Mouse (Mus musculus) liver, embryonic 14.5 days (tissue): ENCODE results near the gene Cntln. TPM values are rescaled to one million over a fixed set of nuclear protein-coding genes. Genes with fewer than 3 reads are reported as not detected.
A peak's percentile ranks its signal among the peaks of the same experiment; 100 is the strongest.

Experiments
- ATAC-seq: fragments of 200-750 bp; cut with Nextera tagmentation; 2 replicates; pipeline ENCODE4 v1.8.0; 2017; ENCODE audit warnings: moderate number of reproducible peaks, mild to moderate bottlenecking, moderate library complexity; ENCODE audit not compliant: insufficient read depth
- DNase-seq, 3 experiments: peaks; one replicate each; pipeline ENCODE4 v3.0.0-alpha.2; 2012 to 2013; ENCODE audit warnings: low read depth in 3 of 3, low spot score in 3 of 3
- H3K27ac ChIP-seq: fragments of 300-500 bp; sonication (generic); 2 replicates; pipeline ENCODE4 v1.5.1; 2014; ENCODE audit warnings: moderate library complexity, mild to moderate bottlenecking, control low read depth, inconsistent platforms
- H3K27me3 ChIP-seq: fragments of 300-500 bp; sonication (generic); 2 replicates; pipeline ENCODE4 v1.6.1; 2014; ENCODE audit warnings: mild to moderate bottlenecking, low read length, moderate library complexity; ENCODE audit not compliant: control insufficient read depth, insufficient read depth
- H3K36me3 ChIP-seq: fragments of 300-500 bp; sonication (generic); replicated peaks from 2 replicates; pipeline ENCODE4 v1.6.1; 2014; ENCODE audit warnings: low read depth; ENCODE audit not compliant: control insufficient read depth, insufficient read depth
- H3K4me1 ChIP-seq, 2 experiments: fragments of 200-500 bp in 1 of 2; fragments of 300-500 bp in 1 of 2; sonication (generic) in 1 of 2; replicated peaks; 2 replicates each; pipeline ENCODE4 v1.6.1; 2012 to 2014; ENCODE audit warnings: antibody characterized with exemption in 1 of 2, inconsistent platforms in 1 of 2, low read length in 1 of 2; ENCODE audit not compliant: control insufficient read depth in 2 of 2, insufficient read depth in 2 of 2
- H3K4me2 ChIP-seq: fragments of 300-500 bp; sonication (generic); 2 replicates; pipeline ENCODE4 v1.6.1; 2014; ENCODE audit warnings: low read depth, mild to moderate bottlenecking, control low read depth, moderate library complexity
- H3K4me3 ChIP-seq, 2 experiments: fragments of 200-500 bp in 1 of 2; fragments of 300-500 bp in 1 of 2; sonication (generic) in 1 of 2; 2 replicates each; pipeline ENCODE4 v1.5.1; 2012 to 2014; ENCODE audit warnings: low read depth in 2 of 2, low read length in 2 of 2, mild to moderate bottlenecking in 2 of 2, control low read depth in 1 of 2, inconsistent platforms in 1 of 2, moderate library complexity in 1 of 2; ENCODE audit not compliant: insufficient read depth in 1 of 2
- H3K9ac ChIP-seq: fragments of 300-500 bp; sonication (generic); replicated peaks from 2 replicates; pipeline ENCODE4 v1.6.1; 2014; ENCODE audit warnings: mild to moderate bottlenecking, control low read depth, moderate library complexity
- H3K9me3 ChIP-seq: fragments of 300-500 bp; sonication (generic); 2 replicates; pipeline ENCODE4 v1.6.1; 2016; ENCODE audit warnings: low read length, mixed read lengths; ENCODE audit not compliant: control insufficient read depth
- CTCF ChIP-seq: IDR thresholded peaks from 2 replicates; pipeline ENCODE4 v1.5.1; 2016; ENCODE audit warnings: antibody characterized with exemption, low read depth, control low read depth
- EP300 ChIP-seq: IDR thresholded peaks from 2 replicates; pipeline ENCODE4 v1.6.1; 2016; ENCODE audit warnings: antibody characterized with exemption, low read depth
- WGBS: fragments of 180-500 bp; shearing (Covaris S2); extraction: QIAGEN DNeasy Blood & Tissue Kit; methylation state at CpG from one replicate; pipeline ENCODE4 v1.1.7; 2014; ENCODE audit not compliant: insufficient replicate concordance; 5-methylcytosine and 5-hydroxymethylcytosine counted together
- polyA plus RNA-seq, 2 experiments: library from polyadenylated mRNA; depleted of rRNA in 1 of 2; stranded (reverse) in 1 of 2; unstranded in 1 of 2; fragments of >200 nt; fragmentation: Nextera tagmentation in 1 of 2; extraction: Ambion mirVana in 1 of 2; gene quantifications; 2 replicates each; pipeline versions ENCODE4 v1.2.1 to v1.2.3; 2012 to 2014

Gene Cntln
- polyA plus RNA-seq, 2 experiments, result 1.5 to 1.7 TPM

DNA sequence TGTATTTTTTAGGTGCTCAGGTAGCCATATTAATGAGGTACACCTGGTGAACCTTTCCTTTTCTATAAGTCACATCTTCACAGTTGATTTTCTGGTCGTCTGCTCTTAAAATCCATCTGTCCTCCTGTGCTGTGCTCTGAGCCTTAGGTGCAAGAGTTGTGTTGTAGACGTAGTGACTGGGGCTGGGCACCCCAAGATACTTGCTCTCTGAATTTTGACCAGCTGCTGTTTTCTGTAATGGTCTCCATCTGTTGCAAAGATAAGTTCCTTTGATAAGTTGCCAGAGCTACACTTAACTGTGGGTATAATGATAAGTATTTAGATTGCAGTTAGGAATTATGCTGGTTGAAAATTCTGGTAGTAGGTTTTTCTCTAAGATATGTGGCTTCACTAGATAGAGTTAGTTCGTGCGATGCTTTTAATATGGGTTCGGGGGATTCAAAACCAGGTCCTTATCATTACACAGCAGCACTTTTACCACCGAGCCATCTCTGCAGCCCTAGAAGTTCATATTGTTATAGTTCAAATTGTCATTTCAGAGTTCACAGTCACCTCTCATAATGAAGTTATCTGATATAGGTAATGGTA, 50.3 kb downstream of the Cntln start:
- Histone ChIP-seq H3K4me1 (no peaks in the 10 kb centered on the region), H3K27ac (no peak overlapping the region), H3K4me3 (no peak overlapping the region), H3K27me3 (no peaks in the 10 kb centered on the region), H3K9ac (no peak overlapping the region), H3K4me2 (no peak overlapping the region), H3K36me3 (no peaks in the 10 kb centered on the region), H3K9me3 (no peaks in the 10 kb centered on the region)
- TF ChIP-seq EP300 (0 out of 2 replicates have a peak, but pooled peaks have one; percentile 15), CTCF (no peak)
- no peak for DNase-seq
- peak; percentile 69 for ATAC-seq
- 34% methylated on average over 6 of the region's 6 CpGs for WGBS

- 66% methylated on average over 2 of the region's 2 CpGs for WGBS
- Histone ChIP-seq H3K9me3 (no peaks in the 10 kb centered on the region), H3K4me3 (no peak overlapping the region), H3K4me2 (no peak overlapping the region), H3K4me1 (no peaks in the 10 kb centered on the region), H3K9ac (no peak overlapping the region), H3K27me3 (no peaks in the 10 kb centered on the region), H3K36me3 (no peaks in the 10 kb centered on the region), H3K27ac (no peak overlapping the region)
- DNase-seq (no peak), ATAC-seq (no peak)
- TF ChIP-seq EP300, result no peak
- TF ChIP-seq CTCF, result no peak
Measured at GRCm38 (mm10) chr4:84942059-84942458, 58.0 kb downstream of the Cntln start.

DNA sequence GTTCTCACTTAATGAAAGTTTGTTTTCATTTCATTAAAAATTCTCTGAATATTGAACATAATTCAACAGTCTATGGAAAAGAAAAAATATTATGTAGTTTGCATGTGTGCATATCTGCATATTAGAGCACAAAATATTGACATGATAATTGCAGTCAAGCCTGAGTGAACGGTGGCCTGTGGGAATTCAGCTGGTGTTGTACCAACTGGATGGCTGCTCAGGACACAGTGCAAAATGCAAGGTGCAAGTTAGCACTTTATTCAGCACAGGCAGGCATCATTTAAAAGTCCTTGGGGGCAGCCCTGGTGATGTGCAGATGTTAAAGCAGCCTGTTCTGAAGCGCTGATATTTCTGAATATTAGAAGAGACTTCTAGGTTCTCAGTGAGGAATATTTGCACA, 58.5 kb downstream of the Cntln start:
- ATAC-seq, result no peak
- H3K4me1 ChIP-seq, result no peaks in the 10 kb centered on the region
- 73% methylated on average over 2 of the region's 2 CpGs for WGBS
- no peak for DNase-seq
- no peak overlapping the region for H3K4me2 ChIP-seq
- no peaks in the 10 kb centered on the region for H3K36me3 ChIP-seq
- H3K9ac ChIP-seq, result no peak overlapping the region
- H3K9me3 ChIP-seq, result no peaks in the 10 kb centered on the region
- TF ChIP-seq EP300 (no peak), CTCF (no peak)
- H3K4me3 ChIP-seq, result no peak overlapping the region
- no peak overlapping the region for H3K27ac ChIP-seq
- H3K27me3 ChIP-seq, result no peaks in the 10 kb centered on the region

GRCm38 (mm10) chr4:84944100-84944499, 60.0 kb downstream of the Cntln start:
- Histone ChIP-seq H3K4me2 (no peak overlapping the region), H3K36me3 (no peaks in the 10 kb centered on the region), H3K27me3 (no peaks in the 10 kb centered on the region), H3K4me3 (no peak overlapping the region), H3K27ac (no peak overlapping the region), H3K4me1 (no peaks in the 10 kb centered on the region), H3K9ac (no peak overlapping the region), H3K9me3 (no peaks in the 10 kb centered on the region)
- WGBS, result 68% methylated on average over 4 of the region's 4 CpGs
- ATAC-seq, result no peak
- no peak for DNase-seq
- no peak for TF ChIP-seq CTCF

- H3K27ac ChIP-seq, result no peak overlapping the region
- ATAC-seq (no peak), DNase-seq (no peak)
- H3K4me2 ChIP-seq, result no peak overlapping the region
- no peak for TF ChIP-seq CTCF
- no peak for TF ChIP-seq EP300
- no peaks in the 10 kb centered on the region for H3K4me1 ChIP-seq
- WGBS, result 49% methylated on average over 3 of the region's 3 CpGs
- H3K9me3 ChIP-seq, result no peaks in the 10 kb centered on the region
- no peak overlapping the region for H3K9ac ChIP-seq
- H3K4me3 ChIP-seq, result no peak overlapping the region
- H3K27me3 ChIP-seq, result no peaks in the 10 kb centered on the region
- H3K36me3 ChIP-seq, result no peaks in the 10 kb centered on the region
Measured at GRCm38 (mm10) chr4:84946450-84946849, 62.3 kb downstream of the Cntln start.
